Mouse (Mus musculus) lung, postnatal 0 days (tissue): ENCODE results near the gene Prkrip1.

Source experiments
- CTCF ChIP-seq: IDR thresholded peaks from 2 replicates; pipeline ENCODE4 v1.5.1; 2016; ENCODE audit warnings: antibody characterized with exemption, mild to moderate bottlenecking
- EP300 ChIP-seq: IDR thresholded peaks from 2 replicates; pipeline ENCODE4 v1.6.1; 2016; ENCODE audit warnings: antibody characterized with exemption, mild to moderate bottlenecking, control low read depth

GRCm38 (mm10) chr5:136218585-136218984 lies 19.8 kb upstream of the Prkrip1 start:
- TF ChIP-seq CTCF (no peak), EP300 (no peak)
